Mouse (Mus musculus): ENCODE measurements at regions not wholly inside any gene's neighbourhood (a gene's known extent, or its start where the extent isn't known, plus 50 kb on each side); places are given as distances from the start of the nearest gene placed in this dataset.

DNA sequence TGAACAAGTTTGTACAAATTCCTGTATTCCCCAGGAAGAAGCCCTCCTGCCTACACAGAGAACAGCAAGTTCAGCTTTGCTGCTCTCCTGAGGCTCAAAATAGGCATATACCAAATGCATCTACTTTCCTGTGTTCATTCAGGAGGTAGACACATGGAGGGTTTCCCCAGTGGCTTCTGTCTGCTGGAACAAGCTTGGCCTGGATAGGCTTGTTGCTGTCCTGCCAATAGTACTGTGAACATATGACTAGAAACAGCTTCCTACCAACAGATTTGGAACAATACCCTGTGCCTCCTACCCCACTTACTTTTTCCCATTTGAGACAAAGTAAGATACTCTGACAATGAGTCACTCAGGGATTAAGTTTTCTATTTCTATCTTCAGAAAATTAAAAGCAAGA lies 93.8 kb upstream of the Wdpcp start:
- no peak for DNase-seq

GRCm38 (mm10) chr11:21470711-21471110 lies 99.7 kb upstream of the Ugp2 start:
- DNase-seq = no peak

- DNase-seq = peak; percentile 9
Observed at GRCm38 (mm10) chr11:21468465-21468864, 97.5 kb upstream of the Ugp2 start.

DNA sequence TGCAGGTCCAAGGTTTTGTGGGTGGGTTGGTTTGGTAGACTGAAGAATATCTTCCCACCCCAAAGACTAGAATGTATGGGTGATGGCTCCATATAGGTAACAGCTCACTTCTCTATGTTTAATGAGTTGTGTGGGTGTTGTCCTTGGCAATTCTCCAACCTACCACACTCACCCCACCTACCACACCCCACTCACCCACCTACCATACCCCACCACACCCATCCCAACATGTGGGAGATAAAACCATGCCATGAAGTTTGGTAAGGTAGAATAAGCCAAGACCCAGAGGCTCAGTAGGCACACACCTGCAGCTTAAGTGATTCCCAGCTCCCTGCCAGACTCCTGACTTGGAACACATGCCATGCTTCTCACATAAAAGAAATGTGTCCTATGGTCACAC lies 89.0 kb upstream of the Ugp2 start:
- DNase-seq = no peak

GRCm38 (mm10) chr11:21453308-21454106 lies 82.5 kb upstream of the Ugp2 start:
- no peak for DNase-seq

GRCm38 (mm10) chr11:21433726-21434125 lies 62.7 kb upstream of the Ugp2 start:
- no peak for DNase-seq

DNA sequence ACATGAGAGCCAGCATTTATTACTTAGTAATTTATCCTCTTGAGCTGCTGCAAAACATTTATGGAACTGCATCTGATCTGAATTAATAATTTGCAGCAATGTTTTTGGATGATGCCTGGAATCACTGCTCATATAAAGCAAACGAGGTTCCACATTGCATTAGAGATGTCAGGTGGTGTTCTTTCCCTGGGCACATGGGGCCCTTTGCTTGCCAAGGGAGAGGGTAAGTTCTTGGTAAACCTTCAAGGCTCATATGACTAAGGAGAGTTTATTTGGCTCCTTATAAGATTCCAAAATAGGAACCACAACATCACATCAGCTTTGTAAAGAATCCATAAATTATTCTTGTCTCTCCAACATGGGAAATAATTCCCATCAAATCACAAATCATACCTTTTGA lies 59.0 kb upstream of the Ugp2 start:
- DNase-seq = no peak

DNA sequence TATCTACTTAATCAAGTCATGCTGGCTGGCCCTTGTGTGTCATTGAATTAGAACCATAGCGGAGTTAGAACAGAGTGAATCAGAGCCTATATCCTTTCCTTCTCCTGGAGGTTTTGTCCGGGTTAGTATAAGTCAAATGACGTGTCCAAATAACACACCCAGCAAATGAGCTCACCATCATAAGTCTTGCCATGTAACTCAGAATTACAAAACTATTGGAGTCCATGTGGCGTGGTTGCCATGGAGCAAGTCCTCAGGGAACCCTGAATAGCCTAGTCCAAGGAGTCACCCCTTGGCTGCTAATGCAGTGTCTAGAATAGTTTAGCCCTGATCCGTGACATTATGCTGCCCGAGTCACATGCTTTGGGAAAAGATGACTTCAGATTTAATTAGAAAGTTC lies 57.7 kb upstream of the Ugp2 start:
- DNase-seq = peak; percentile 71

DNA sequence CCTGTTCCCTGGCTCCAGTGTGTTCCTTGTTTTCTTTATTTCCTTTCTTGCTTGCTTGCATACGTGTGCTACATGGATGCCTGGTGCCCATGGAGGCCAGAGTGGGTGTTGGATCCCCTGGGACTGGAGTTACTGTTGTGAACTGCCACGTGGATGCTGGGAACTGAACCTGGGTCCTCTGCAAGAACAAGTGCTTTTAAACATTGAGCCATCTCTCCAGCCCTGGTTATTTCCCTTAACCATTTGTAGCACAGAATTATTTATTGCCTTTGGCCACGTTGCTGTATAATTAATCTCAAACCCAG lies 57.0 kb upstream of the Ugp2 start:
- DNase-seq = no peak

DNA sequence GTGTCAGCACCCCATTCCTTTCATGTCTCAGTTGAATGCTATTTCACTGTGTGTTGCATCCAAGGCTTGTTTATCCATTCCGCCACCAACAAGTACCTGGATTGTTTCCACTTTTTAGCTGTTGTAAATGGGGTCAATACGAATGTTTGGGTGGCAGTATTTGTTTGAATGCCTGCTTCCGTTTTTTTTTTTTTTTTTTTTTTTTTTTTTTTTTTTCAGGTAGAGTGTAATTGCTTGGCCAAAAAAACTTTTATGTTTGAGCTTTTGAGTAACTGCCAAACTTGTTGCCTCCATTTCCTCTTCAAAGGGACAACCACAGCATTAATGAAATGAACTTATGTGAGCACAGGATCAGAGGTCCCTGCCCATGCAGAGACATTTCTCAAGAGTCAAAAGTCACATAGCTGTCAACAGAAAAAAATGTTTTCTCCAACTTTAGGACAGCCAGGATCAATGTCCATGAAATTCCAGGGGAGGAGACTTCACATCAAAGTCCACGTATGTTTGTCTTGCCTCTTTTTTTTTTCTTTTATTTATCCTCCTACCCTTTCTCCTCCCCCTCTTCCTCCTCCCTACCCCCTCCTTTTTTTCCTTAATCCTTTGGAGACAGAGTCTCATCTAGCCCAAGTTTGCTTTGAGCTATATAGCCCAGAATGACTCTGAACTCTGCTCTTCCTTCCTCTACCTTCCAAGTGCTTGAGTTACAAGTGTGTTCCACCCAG lies 56.5 kb upstream of the Ugp2 start:
- peak; percentile 66 for DNase-seq

DNA sequence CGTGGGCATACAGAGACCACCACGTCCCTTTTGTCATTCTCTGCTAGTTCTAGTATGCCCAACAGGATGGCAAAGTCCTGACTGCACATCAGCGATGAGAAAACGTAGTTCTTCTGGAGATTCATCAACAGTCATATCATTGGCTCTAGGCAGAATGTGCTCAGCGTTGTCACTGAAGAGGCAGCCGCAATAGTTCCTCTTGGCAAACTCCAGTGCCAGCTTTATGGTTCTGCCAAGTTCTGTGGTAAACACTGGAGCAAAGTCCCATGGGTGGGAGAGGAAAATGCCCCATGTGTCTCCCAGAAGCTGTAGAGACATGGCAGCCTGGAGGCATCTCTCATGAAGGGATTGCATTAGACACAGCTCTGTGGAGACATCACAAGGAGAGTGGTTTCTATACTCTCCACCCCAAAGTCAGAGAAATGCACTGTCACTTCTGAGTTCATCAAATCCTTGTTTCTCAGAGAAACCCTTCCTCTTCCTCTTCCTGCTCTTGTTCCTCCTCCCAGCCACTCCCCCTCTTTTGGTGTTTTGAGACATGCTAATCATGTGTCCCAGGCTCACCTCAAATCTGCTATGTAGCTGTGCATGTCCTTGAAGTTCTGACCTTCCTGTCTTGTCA lies 54.6 kb upstream of the Ugp2 start:
- DNase-seq = peak; percentile 21

- DNase-seq = no peak
Observed at GRCm38 (mm10) chr11:21424345-21424744, 53.3 kb upstream of the Ugp2 start.

DNA sequence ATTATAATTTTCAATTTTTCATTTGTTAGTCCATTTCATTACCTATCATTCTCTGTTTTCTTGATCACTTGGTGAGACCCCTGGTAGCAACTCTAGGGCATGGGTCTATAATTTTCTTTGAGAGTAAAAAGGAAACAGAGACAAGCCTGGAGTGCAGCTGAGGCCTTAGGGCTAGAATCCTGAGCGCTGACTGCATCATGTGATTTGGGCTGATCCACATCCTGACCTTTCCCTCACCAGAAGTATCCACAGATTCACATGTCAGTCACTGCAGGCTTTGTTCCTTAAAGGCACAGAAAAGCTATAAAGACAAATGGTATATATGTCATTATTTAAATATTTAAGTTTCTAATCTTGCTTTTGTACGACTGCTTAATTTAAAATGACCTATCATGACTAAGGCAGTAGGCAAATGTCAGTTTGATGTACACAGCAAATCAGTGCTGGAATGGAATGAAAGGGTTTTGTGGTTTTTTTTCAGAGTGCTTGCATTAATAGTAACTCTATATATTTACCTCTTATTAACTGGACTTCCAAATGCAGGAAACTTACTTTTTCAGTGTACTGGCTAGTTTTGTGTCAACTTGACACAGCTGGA lies 51.4 kb upstream of the Ugp2 start:
- DNase-seq = peak; percentile 27

Data from kidney, adult 11 months (tissue).